Mouse (Mus musculus): ENCODE measurements around the gene Gm11567.

- TF ChIP-seq CTCF (IDR thresholded peaks at IDR 0.05; ENCODE audit: control insufficient read depth, insufficient read depth, insufficient replicate concordance, low read depth, low read length) (no peak), POLR2A (IDR thresholded peaks at IDR 0.05; ENCODE audit: control insufficient read depth, low read depth, low read length) (no peak)
These were observed 32.2 kb upstream of the Gm11567 start for GRCm38 (mm10) chr11:99846746-99847145.
